Mouse (Mus musculus) frontal cortex, postnatal 14 days (tissue): ENCODE data around the gene Igsf9.

Experiments
- DNase-seq, 2 experiments: peaks; one replicate each; pipeline ENCODE4 v3.0.0; 2022; ENCODE audit warnings: low spot score in 2 of 2

The Igsf9 gene

GRCm38 (mm10) chr1:172496030-172496429 lies 14.4 kb downstream of the Igsf9 start:
- DNase-seq = no peak

GRCm38 (mm10) chr1:172497428-172497827 lies 15.8 kb downstream of the Igsf9 start:
- DNase-seq = no peak

- DNase-seq = no peak
Measured at GRCm38 (mm10) chr1:172499765-172500441, 18.3 kb downstream of the Igsf9 start, which contains the start of gene Tagln2. Gene Tagln2 (plus strand): TSS chr1:172500047.

- DNase-seq = no peak
Measured at GRCm38 (mm10) chr1:172500451-172501370, 19.1 kb downstream of the Igsf9 start.

- DNase-seq = no peak
Measured at GRCm38 (mm10) chr1:172501371-172502144, 20.0 kb downstream of the Igsf9 start.

- no peak for DNase-seq
Measured at GRCm38 (mm10) chr1:172502145-172503110, 20.8 kb downstream of the Igsf9 start.

- no peak for DNase-seq
Measured at GRCm38 (mm10) chr1:172503111-172503997, 21.8 kb downstream of the Igsf9 start.

GRCm38 (mm10) chr1:172504756-172505155 lies 23.2 kb downstream of the Igsf9 start:
- no peak for DNase-seq

GRCm38 (mm10) chr1:172507001-172507400 lies 25.4 kb downstream of the Igsf9 start:
- DNase-seq = no peak

GRCm38 (mm10) chr1:172507701-172508100 lies 26.1 kb downstream of the Igsf9 start:
- no peak for DNase-seq

GRCm38 (mm10) chr1:172508172-172508571 lies 26.6 kb downstream of the Igsf9 start:
- no peak for DNase-seq

GRCm38 (mm10) chr1:172509235-172509634 lies 27.6 kb downstream of the Igsf9 start:
- DNase-seq = no peak

- DNase-seq = no peak
Measured at GRCm38 (mm10) chr1:172509983-172510382, 28.4 kb downstream of the Igsf9 start.

- DNase-seq = no peak
Measured at GRCm38 (mm10) chr1:172510421-172510972, 28.9 kb downstream of the Igsf9 start.

- DNase-seq = no peak
Measured at GRCm38 (mm10) chr1:172512962-172513361, 31.4 kb downstream of the Igsf9 start.

GRCm38 (mm10) chr1:172513525-172514212 lies 32.1 kb downstream of the Igsf9 start:
- DNase-seq = no peak

- DNase-seq = no peak
Measured at GRCm38 (mm10) chr1:172514213-172514529, 32.6 kb downstream of the Igsf9 start.

- no peak for DNase-seq
Measured at GRCm38 (mm10) chr1:172514551-172515268, 33.1 kb downstream of the Igsf9 start.
